Mouse (Mus musculus) midbrain, postnatal 0 days (tissue): ENCODE measurements around the gene Fryl. TPM values are rescaled to one million over a fixed set of nuclear protein-coding genes. Genes with fewer than 3 reads are reported as not detected.

Source experiments
- ATAC-seq: fragments of 200-750 bp; cut with Nextera tagmentation; 2 replicates; pipeline ENCODE4 v1.8.0; 2017; ENCODE audit warnings: moderate number of reproducible peaks, mild to moderate bottlenecking, moderate TSS enrichment, moderate library complexity; ENCODE audit not compliant: low FRiP score
- DNase-seq: peaks from one replicate; pipeline ENCODE4 v3.0.0-alpha.2; 2015; ENCODE audit warnings: low spot score
- H3K27ac ChIP-seq: fragments of 300-500 bp; sonication (generic); 2 replicates; pipeline ENCODE4 v1.5.1; 2014; ENCODE audit warnings: low read depth, mild to moderate bottlenecking, low read length, mixed read lengths
- H3K27me3 ChIP-seq: fragments of 300-500 bp; sonication (generic); 2 replicates; pipeline ENCODE4 v1.6.1; 2014; ENCODE audit warnings: low read length, control low read depth, mixed read lengths; ENCODE audit not compliant: insufficient read depth
- H3K36me3 ChIP-seq: fragments of 300-500 bp; sonication (generic); 2 replicates; pipeline ENCODE4 v1.6.1; 2014; ENCODE audit warnings: low read length, control low read depth, mixed read lengths; ENCODE audit not compliant: insufficient read depth
- H3K4me1 ChIP-seq: fragments of 300-500 bp; sonication (generic); 2 replicates; pipeline ENCODE4 v1.6.1; 2014; ENCODE audit warnings: mild to moderate bottlenecking, control low read depth, antibody characterized with exemption, low read length, mixed read lengths; ENCODE audit not compliant: insufficient read depth
- H3K4me2 ChIP-seq: fragments of 300-500 bp; sonication (generic); 2 replicates; pipeline ENCODE4 v1.6.1; 2014; ENCODE audit warnings: low read depth, mild to moderate bottlenecking, low read length, mixed read lengths; ENCODE audit not compliant: poor library complexity, severe bottlenecking
- H3K4me3 ChIP-seq: fragments of 300-500 bp; sonication (generic); 2 replicates; pipeline ENCODE4 v1.5.1; 2014; ENCODE audit warnings: low read depth, mild to moderate bottlenecking, low read length, moderate library complexity
- H3K9ac ChIP-seq: fragments of 300-500 bp; sonication (generic); replicated peaks from 2 replicates; pipeline ENCODE4 v1.6.1; 2014; ENCODE audit warnings: mild to moderate bottlenecking, low read length, moderate library complexity, mixed read lengths; ENCODE audit not compliant: poor library complexity, severe bottlenecking
- H3K9me3 ChIP-seq: fragments of 300-500 bp; sonication (generic); 2 replicates; pipeline ENCODE4 v1.6.1; 2016; ENCODE audit warnings: low read length, control low read depth
- CTCF ChIP-seq: IDR thresholded peaks from 2 replicates; pipeline ENCODE4 v1.5.1; 2016; ENCODE audit warnings: antibody characterized with exemption, mild to moderate bottlenecking
- WGBS: fragments of 180-500 bp; shearing (Covaris S2); extraction: QIAGEN DNeasy Blood & Tissue Kit; methylation state at CpG from one replicate; pipeline ENCODE4 v1.1.7; 2014; 5-methylcytosine and 5-hydroxymethylcytosine counted together
- polyA plus RNA-seq: library from polyadenylated mRNA; unstranded; fragments of >200 nt; fragmentation: Nextera tagmentation; extraction: Ambion mirVana; gene quantifications from 2 replicates; pipeline ENCODE4 v1.2.1, GENCODE M21; 2015
- total RNA-seq: library from RNA; depleted of rRNA; stranded (reverse); fragments of >200 nt; gene quantifications from 2 replicates; pipeline ENCODE4 v1.2.3, GENCODE M21; 2014

Fryl gene
- total and polyA plus RNA-seq, 2 experiments from 2014 or later: 23.8 to 52.8 TPM

DNA sequence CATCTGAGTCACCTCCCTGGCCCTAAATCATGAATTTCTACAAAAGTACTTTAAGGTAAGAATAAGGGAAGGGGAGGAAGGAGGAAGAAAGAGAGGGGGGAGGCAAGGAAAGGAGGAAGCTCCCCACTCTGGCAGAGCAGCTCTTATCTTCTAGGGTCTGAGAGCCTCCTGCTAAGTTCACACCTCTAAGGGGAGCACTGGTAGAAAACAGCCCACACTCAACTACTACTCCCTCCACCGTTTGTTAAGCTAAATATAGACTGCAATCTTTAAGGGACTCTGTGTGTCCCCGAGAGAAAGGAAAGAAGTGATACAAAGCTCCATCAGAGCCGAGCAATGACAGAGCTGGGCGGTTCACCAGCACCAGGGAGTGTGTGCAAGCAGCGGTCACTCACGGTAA is 24.6 kb downstream of the Fryl start:
- WGBS: 22% methylated on average over 6 of the region's 6 CpGs
- Histone ChIP-seq H3K36me3 (no peaks in the 10 kb centered on the region), H3K4me1 (peaks cover 14% of the 10 kb centered on the region; the same call in 1 of the 2 replicates), H3K4me3 (no peak overlapping the region), H3K4me2 (no peak overlapping the region), H3K27me3 (no peaks in the 10 kb centered on the region), H3K9me3 (no peaks in the 10 kb centered on the region), H3K9ac (no peak overlapping the region), H3K27ac (no peak overlapping the region)
- no peak for DNase-seq
- no peak for ATAC-seq
- no peak for TF ChIP-seq CTCF

GRCm38 (mm10) chr5:73230171-73230570 is 26.2 kb downstream of the Fryl start:
- no peak for TF ChIP-seq CTCF
- no peak for ATAC-seq
- peaks cover 14% of the 10 kb centered on the region; the same call in 1 of the 2 replicates for H3K4me1 ChIP-seq
- H3K36me3 ChIP-seq: no peaks in the 10 kb centered on the region
- no peaks in the 10 kb centered on the region for H3K9me3 ChIP-seq
- 42% methylated on average over 4 of the region's 4 CpGs for WGBS
- no peak overlapping the region for H3K27ac ChIP-seq
- no peak overlapping the region for H3K4me3 ChIP-seq
- DNase-seq: no peak
- no peaks in the 10 kb centered on the region for H3K27me3 ChIP-seq
- H3K9ac ChIP-seq: no peak overlapping the region
- no peak overlapping the region for H3K4me2 ChIP-seq

DNA sequence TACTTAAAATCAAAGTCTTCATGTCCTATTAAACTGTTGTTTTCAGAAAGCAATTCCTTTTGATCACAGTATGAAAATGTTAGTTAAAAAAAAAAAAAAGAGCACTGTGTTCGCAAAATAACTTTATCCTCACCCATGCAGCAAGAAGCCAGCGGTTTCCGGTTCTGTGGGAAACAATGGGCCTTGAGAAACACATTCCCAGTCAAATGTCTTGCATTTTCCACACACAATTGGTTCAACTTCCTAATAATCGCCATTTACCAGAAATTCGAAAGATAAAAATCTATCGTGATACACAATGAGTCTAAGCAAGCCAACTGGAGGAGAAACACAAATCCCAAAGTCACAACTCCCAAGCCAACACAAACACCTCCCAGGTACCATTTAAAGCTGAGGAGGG is 27.0 kb downstream of the Fryl start:
- Histone ChIP-seq H3K4me3 (no peak overlapping the region), H3K4me1 (peaks cover 14% of the 10 kb centered on the region; the same call in 1 of the 2 replicates), H3K9me3 (no peaks in the 10 kb centered on the region), H3K36me3 (no peaks in the 10 kb centered on the region), H3K9ac (no peak overlapping the region), H3K27me3 (no peaks in the 10 kb centered on the region), H3K27ac (no peak overlapping the region), H3K4me2 (no peak overlapping the region)
- no peak for DNase-seq
- TF ChIP-seq CTCF: no peak
- no peak for ATAC-seq
- 79% methylated on average over 6 of the region's 6 CpGs for WGBS

GRCm38 (mm10) chr5:73228291-73229049 is 27.9 kb downstream of the Fryl start:
- Histone ChIP-seq H3K27ac (no peak overlapping the region), H3K9ac (no peak overlapping the region), H3K36me3 (no peaks in the 10 kb centered on the region), H3K27me3 (no peaks in the 10 kb centered on the region), H3K4me3 (no peak overlapping the region), H3K9me3 (no peaks in the 10 kb centered on the region), H3K4me2 (no peak overlapping the region), H3K4me1 (peaks cover 14% of the 10 kb centered on the region; the same call in 1 of the 2 replicates)
- 77% methylated on average over 12 of the region's 12 CpGs for WGBS
- ATAC-seq: no peak
- no peak for DNase-seq
- no peak for TF ChIP-seq CTCF

- no peak overlapping the region for H3K27ac ChIP-seq
- ATAC-seq: no peak
- DNase-seq: no peak
- H3K4me3 ChIP-seq: no peak overlapping the region
- no peaks in the 10 kb centered on the region for H3K36me3 ChIP-seq
- 51% methylated on average over 11 of the region's 11 CpGs for WGBS
- H3K4me1 ChIP-seq: peaks cover 14% of the 10 kb centered on the region; the same call in 1 of the 2 replicates
- no peak overlapping the region for H3K4me2 ChIP-seq
- H3K27me3 ChIP-seq: no peaks in the 10 kb centered on the region
- H3K9me3 ChIP-seq: no peaks in the 10 kb centered on the region
- no peak overlapping the region for H3K9ac ChIP-seq
- TF ChIP-seq CTCF: no peak
Observed at GRCm38 (mm10) chr5:73227518-73228101, 28.8 kb downstream of the Fryl start.

- Histone ChIP-seq H3K4me2 (no peak overlapping the region), H3K4me3 (no peak overlapping the region), H3K27ac (no peak overlapping the region), H3K9ac (no peak overlapping the region), H3K36me3 (peaks cover 5% of the 10 kb centered on the region; the same call in 1 of the 2 replicates), H3K9me3 (no peaks in the 10 kb centered on the region), H3K4me1 (no peaks in the 10 kb centered on the region), H3K27me3 (no peaks in the 10 kb centered on the region)
- no peak for ATAC-seq
- no peak for DNase-seq
- no peak for TF ChIP-seq CTCF
- 78% methylated on average over 6 of the region's 6 CpGs for WGBS
Observed at GRCm38 (mm10) chr5:73223065-73223464, 33.4 kb downstream of the Fryl start.
